Mouse (Mus musculus): ENCODE data around the gene Jaml. TPM values are rescaled to one million over a fixed set of nuclear protein-coding genes. Genes with fewer than 3 reads are reported as not detected.
A peak's percentile ranks its signal among the peaks of the same experiment; 100 is the strongest.

Gene Jaml
- polyA plus RNA-seq, 1 experiment, result 0.52 TPM

GRCm38 (mm10) chr9:45146267-45146597, 67.2 kb downstream of the Jaml start:
- Histone ChIP-seq H3K27ac (ENCODE audit: insufficient read depth, low read length) (no peak overlapping the region), H3K4me3 (ENCODE audit: insufficient read depth, low read length) (peak overlapping the region; percentile 36), H3K4me1 (ENCODE audit: control insufficient read depth, insufficient read depth, low read length) (no peaks in the 10 kb centered on the region)
- no peak for TF ChIP-seq POLR2A (IDR thresholded peaks at IDR 0.05; ENCODE audit: extremely low read depth, insufficient read depth, low read length)
- peak; percentile 84 for TF ChIP-seq CTCF (IDR thresholded peaks at IDR 0.05; ENCODE audit: extremely low read depth, insufficient read depth, low read length)

- Histone ChIP-seq H3K27ac (ENCODE audit: insufficient read depth, low read length) (no peak overlapping the region), H3K4me1 (ENCODE audit: control insufficient read depth, insufficient read depth, low read length) (no peaks in the 10 kb centered on the region), H3K4me3 (ENCODE audit: insufficient read depth, low read length) (no peak overlapping the region)
- TF ChIP-seq POLR2A (IDR thresholded peaks at IDR 0.05; ENCODE audit: extremely low read depth, insufficient read depth, low read length) (no peak), CTCF (IDR thresholded peaks at IDR 0.05; ENCODE audit: extremely low read depth, insufficient read depth, low read length) (no peak)
Measured at GRCm38 (mm10) chr9:45150933-45151332, 72.0 kb downstream of the Jaml start.

GRCm38 (mm10) chr9:45153361-45153760, 74.4 kb downstream of the Jaml start:
- TF ChIP-seq POLR2A (IDR thresholded peaks at IDR 0.05; ENCODE audit: extremely low read depth, insufficient read depth, low read length) (no peak), CTCF (IDR thresholded peaks at IDR 0.05; ENCODE audit: extremely low read depth, insufficient read depth, low read length) (no peak)
- Histone ChIP-seq H3K27ac (ENCODE audit: insufficient read depth, low read length) (no peak overlapping the region), H3K4me3 (ENCODE audit: insufficient read depth, low read length) (no peak overlapping the region), H3K4me1 (ENCODE audit: control insufficient read depth, insufficient read depth, low read length) (no peaks in the 10 kb centered on the region)

Other genes with a start within 250 kb of the Jaml start
- 28.3 and 28.6 TPM in 2 replicates for gene Kmt2a, start 197.9 kb upstream of the Jaml start, polyA plus RNA-seq (2012; rRNA removed)
- gene Atp5l, start 158.4 kb upstream of the Jaml start, polyA plus RNA-seq (2012; rRNA removed), result 755 and 827 TPM in 2 replicates
- gene Ube4a, start 113.6 kb upstream of the Jaml start, polyA plus RNA-seq (2012; rRNA removed), result 24.1 and 26.1 TPM in 2 replicates
- gene Cd3g, start 98.8 kb upstream of the Jaml start, polyA plus RNA-seq (2012; rRNA removed), result not detected in 2 replicates
- 0.06 TPM in 1 of 2 replicates, not detected in the other for gene Cd3d, start 97.4 kb upstream of the Jaml start, polyA plus RNA-seq (2012; rRNA removed)
- gene Cd3e, start 69.6 kb upstream of the Jaml start, polyA plus RNA-seq (2012; rRNA removed), result 0.08 TPM in 1 of 2 replicates, not detected in the other
- 1.4 and 2.3 TPM in 2 replicates for gene Mpzl2, start 39.4 kb upstream of the Jaml start, polyA plus RNA-seq (2012; rRNA removed)
- 3.0 and 3.1 TPM in 2 replicates for gene Mpzl3, start 24.0 kb upstream of the Jaml start, polyA plus RNA-seq (2012; rRNA removed)
- 123 TPM in 2 replicates for gene Scn2b, start 38.6 kb downstream of the Jaml start, polyA plus RNA-seq (2012; rRNA removed)
- gene Scn4b, start 59.2 kb downstream of the Jaml start, polyA plus RNA-seq (2012; rRNA removed), result 31.9 and 87.5 TPM in 2 replicates
- 1.5 and 1.8 TPM in 2 replicates for gene BC049352, start 102.8 kb downstream of the Jaml start, polyA plus RNA-seq (2012; rRNA removed)
- 0.13 and 0.25 TPM in 2 replicates for gene Tmprss4, start 124.9 kb downstream of the Jaml start, polyA plus RNA-seq (2012; rRNA removed)
- 4.7 and 5.1 TPM in 2 replicates for gene Il10ra, start 190.0 kb downstream of the Jaml start, polyA plus RNA-seq (2012; rRNA removed)
- 0.06 TPM in 1 of 2 replicates, not detected in the other for gene Tmprss13, start 239.9 kb downstream of the Jaml start, polyA plus RNA-seq (2012; rRNA removed)

All from cortical plate, adult 2 months (tissue).